Mouse (Mus musculus): ENCODE measurements at regions not wholly inside any gene's neighbourhood (a gene's known extent, or its start where the extent isn't known, plus 50 kb on each side); places are given as distances from the start of the nearest gene placed in this dataset.

GRCm38 (mm10) chr5:68813306-68813705, 528.2 kb downstream of the Kctd8 start:
- no peak overlapping the region for H3K27ac ChIP-seq (ENCODE audit: low read depth, low read length)
- H3K9ac ChIP-seq (ENCODE audit: low read length), result no peak overlapping the region
- H3K4me1 ChIP-seq (ENCODE audit: control insufficient read depth, insufficient read depth, low read length), result no peaks in the 10 kb centered on the region
- H3K4me3 ChIP-seq (ENCODE audit: low read depth, low read length), result no peak overlapping the region
- no peaks in the 10 kb centered on the region for H3K9me3 ChIP-seq (replicated peaks; ENCODE audit: control insufficient read depth, low read length)
- no peaks in the 10 kb centered on the region for H3K36me3 ChIP-seq (ENCODE audit: control insufficient read depth, insufficient read depth, low read length)
- ATAC-seq (peak; percentile 75; the same call in 1 of the 2 replicates), DNase-seq (ENCODE audit: low spot score) (peak; percentile 74)
- 55% methylated on average over 3 of the region's 3 CpGs for WGBS
- H3K27me3 ChIP-seq (replicated peaks; ENCODE audit: control insufficient read depth, insufficient read depth, low read length), result no peaks in the 10 kb centered on the region
- no peak overlapping the region for H3K4me2 ChIP-seq (ENCODE audit: low read length)

GRCm38 (mm10) chr5:68810017-68810416, 531.5 kb downstream of the Kctd8 start:
- H3K4me2 ChIP-seq (ENCODE audit: low read length), result no peak overlapping the region
- H3K27ac ChIP-seq (ENCODE audit: low read depth, low read length), result no peak overlapping the region
- no peak overlapping the region for H3K9ac ChIP-seq (ENCODE audit: low read length)
- DNase-seq (ENCODE audit: low spot score) (no peak), ATAC-seq (no peak)
- H3K27me3 ChIP-seq (replicated peaks; ENCODE audit: control insufficient read depth, insufficient read depth, low read length), result no peaks in the 10 kb centered on the region
- no peaks in the 10 kb centered on the region for H3K9me3 ChIP-seq (replicated peaks; ENCODE audit: control insufficient read depth, low read length)
- no peaks in the 10 kb centered on the region for H3K36me3 ChIP-seq (ENCODE audit: control insufficient read depth, insufficient read depth, low read length)
- H3K4me3 ChIP-seq (ENCODE audit: low read depth, low read length), result no peak overlapping the region
- H3K4me1 ChIP-seq (ENCODE audit: control insufficient read depth, insufficient read depth, low read length), result no peaks in the 10 kb centered on the region
